Mouse (Mus musculus): ENCODE results near the gene Cox8b.

The Cox8b gene

GRCm38 (mm10) chr7:140900220-140900619 is at the start of gene Cox8b:
Gene Cox8b, minus strand, starts transcription at chr7:140900446.
- no peak for DNase-seq

- no peak for DNase-seq
Observed at GRCm38 (mm10) chr7:140949255-140949654, 49.0 kb upstream of the Cox8b start.

- no peak for DNase-seq
Observed at GRCm38 (mm10) chr7:140948161-140948560, 47.9 kb upstream of the Cox8b start.

GRCm38 (mm10) chr7:140946980-140947379 is 46.7 kb upstream of the Cox8b start:
- no peak for DNase-seq

GRCm38 (mm10) chr7:140946311-140946710 is 46.1 kb upstream of the Cox8b start:
- DNase-seq, result no peak

- no peak for DNase-seq
Observed at GRCm38 (mm10) chr7:140945247-140945646, 45.0 kb upstream of the Cox8b start.

GRCm38 (mm10) chr7:140944236-140944635 is 44.0 kb upstream of the Cox8b start:
- no peak for DNase-seq

- DNase-seq, result no peak
Observed at GRCm38 (mm10) chr7:140943356-140943755, 43.1 kb upstream of the Cox8b start.

GRCm38 (mm10) chr7:140942811-140943210 is 42.6 kb upstream of the Cox8b start:
- DNase-seq, result no peak

- no peak for DNase-seq
Observed at GRCm38 (mm10) chr7:140942341-140942740, 42.1 kb upstream of the Cox8b start.

GRCm38 (mm10) chr7:140941222-140942051 is 41.2 kb upstream of the Cox8b start, which contains the start of gene Pgghg:
Gene Pgghg, plus strand, starts transcription at chr7:140941391.
- DNase-seq, result peak; percentile 84 to 86

GRCm38 (mm10) chr7:140939669-140940171 is 39.5 kb upstream of the Cox8b start:
- DNase-seq, result no peak

GRCm38 (mm10) chr7:140938896-140939295 is 38.6 kb upstream of the Cox8b start:
- no peak for DNase-seq

GRCm38 (mm10) chr7:140938436-140938835 is 38.2 kb upstream of the Cox8b start:
- DNase-seq, result no peak

- DNase-seq, result no peak
Observed at GRCm38 (mm10) chr7:140927181-140927580, 26.9 kb upstream of the Cox8b start.

GRCm38 (mm10) chr7:140923070-140923775 is 23.0 kb upstream of the Cox8b start:
- no peak for DNase-seq

GRCm38 (mm10) chr7:140922398-140923069 is 22.3 kb upstream of the Cox8b start:
- DNase-seq, result peak; percentile 93 to 94

- DNase-seq, result no peak
Observed at GRCm38 (mm10) chr7:140921225-140921975, 21.2 kb upstream of the Cox8b start.

GRCm38 (mm10) chr7:140920418-140921029 is 20.3 kb upstream of the Cox8b start, which contains the start of gene Nlrp6:
Gene Nlrp6, plus strand, starts transcription at chr7:140920902.
- no peak for DNase-seq

GRCm38 (mm10) chr7:140919911-140920310 is 19.7 kb upstream of the Cox8b start:
- no peak for DNase-seq

- peak; percentile 80 to 84 for DNase-seq
Observed at GRCm38 (mm10) chr7:140914031-140914690, 13.9 kb upstream of the Cox8b start.

All from kidney, adult 8-10 months (tissue).